Mouse (Mus musculus): ENCODE measurements around the gene Gpank1. TPM values are rescaled to one million over a fixed set of nuclear protein-coding genes. Genes with fewer than 3 reads are reported as not detected.

Gene Gpank1
- polyA plus RNA-seq, 1 experiment from 2014 or later, result 25.2 TPM

DNA sequence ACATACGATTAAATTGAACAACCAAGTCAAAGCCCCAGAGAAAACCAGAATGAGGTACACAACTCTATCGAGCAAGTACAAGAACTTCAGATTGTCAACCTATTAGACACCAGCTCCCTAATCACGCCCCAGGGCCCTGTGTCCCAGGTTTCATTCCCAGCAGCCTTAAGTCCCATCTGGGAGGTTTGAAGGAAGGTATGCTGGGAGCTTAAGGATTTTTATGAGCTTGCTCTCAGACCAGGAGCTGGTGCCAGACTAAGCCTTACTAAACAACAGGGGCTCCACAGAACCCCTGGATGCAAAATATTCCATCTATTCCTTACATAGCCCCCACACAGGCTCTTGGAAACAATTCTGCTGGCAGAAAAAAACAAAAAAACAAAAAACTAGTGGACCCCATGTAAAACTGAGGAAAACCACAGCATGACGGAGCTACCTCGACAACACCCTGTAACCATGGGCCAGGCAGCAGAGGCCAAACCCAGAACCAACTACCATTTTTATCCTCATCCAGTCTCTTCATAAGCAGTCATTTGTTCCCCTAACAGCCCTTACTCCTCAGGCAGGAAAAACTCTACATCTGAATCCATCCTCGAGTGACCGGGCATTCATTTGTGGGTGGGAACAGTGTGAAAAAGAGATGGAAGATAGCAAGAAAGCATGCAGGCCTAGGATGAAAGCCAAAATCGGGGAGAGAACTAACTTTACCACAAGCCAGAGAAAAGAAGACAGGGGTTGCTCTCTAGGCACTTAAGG, 42.2 kb downstream of the Gpank1 start:
- Histone ChIP-seq H3K36me3 (ENCODE audit: control insufficient read depth, insufficient read depth, low read length) (peaks cover 42% of the 10 kb centered on the region), H3K27ac (ENCODE audit: low read depth, low read length) (peak overlapping the region; percentile 81), H3K4me2 (peak overlapping the region; percentile 97), H3K27me3 (replicated peaks; ENCODE audit: control insufficient read depth, insufficient read depth, low read length) (no peaks in the 10 kb centered on the region), H3K4me3 (ENCODE audit: low read depth, low read length) (peak overlapping the region; percentile 99), H3K9me3 (ENCODE audit: control insufficient read depth, low read length) (no peaks in the 10 kb centered on the region), H3K4me1 (replicated peaks; ENCODE audit: control insufficient read depth, insufficient read depth, low read length) (peaks cover 18% of the 10 kb centered on the region), H3K9ac (ENCODE audit: low read depth, low read length) (peak overlapping the region; percentile 99)
- DNase-seq (ENCODE audit: low spot score) (no peak), ATAC-seq (replicated peaks; ENCODE audit: low FRiP score) (no peak)
- WGBS, result 16% methylated on average over 8 of the region's 8 CpGs

DNA sequence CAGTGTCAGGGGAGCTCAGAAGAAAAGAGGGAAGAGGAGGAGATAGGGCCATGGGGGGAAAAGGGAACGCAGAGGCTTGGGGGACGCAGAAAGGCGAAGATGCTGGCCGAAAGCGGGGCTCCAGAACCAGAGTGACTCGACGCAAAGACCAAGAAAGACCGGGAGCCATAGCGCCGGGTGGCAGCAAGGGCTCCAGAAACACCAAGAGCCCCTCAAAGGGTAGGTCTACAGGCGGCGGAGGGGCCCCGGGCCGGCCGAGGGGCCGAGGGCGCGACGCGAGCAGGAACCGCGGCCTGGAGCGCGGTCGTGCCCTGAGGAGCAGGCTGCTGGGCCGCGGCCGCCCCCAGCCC, 42.9 kb downstream of the Gpank1 start:
- Histone ChIP-seq H3K4me3 (ENCODE audit: low read depth, low read length) (peak overlapping the region; percentile 99), H3K9me3 (ENCODE audit: control insufficient read depth, low read length) (no peaks in the 10 kb centered on the region), H3K4me2 (peak overlapping the region; percentile 97), H3K4me1 (replicated peaks; ENCODE audit: control insufficient read depth, insufficient read depth, low read length) (peaks cover 18% of the 10 kb centered on the region), H3K27me3 (replicated peaks; ENCODE audit: control insufficient read depth, insufficient read depth, low read length) (no peaks in the 10 kb centered on the region), H3K9ac (ENCODE audit: low read depth, low read length) (peak overlapping the region; percentile 99), H3K36me3 (ENCODE audit: control insufficient read depth, insufficient read depth, low read length) (peaks cover 35% of the 10 kb centered on the region), H3K27ac (ENCODE audit: low read depth, low read length) (peak overlapping the region; percentile 81)
- DNase-seq (ENCODE audit: low spot score) (no peak), ATAC-seq (replicated peaks; ENCODE audit: low FRiP score) (no peak)
- WGBS, result 0% methylated on average over 24 of the region's 28 CpGs

DNA sequence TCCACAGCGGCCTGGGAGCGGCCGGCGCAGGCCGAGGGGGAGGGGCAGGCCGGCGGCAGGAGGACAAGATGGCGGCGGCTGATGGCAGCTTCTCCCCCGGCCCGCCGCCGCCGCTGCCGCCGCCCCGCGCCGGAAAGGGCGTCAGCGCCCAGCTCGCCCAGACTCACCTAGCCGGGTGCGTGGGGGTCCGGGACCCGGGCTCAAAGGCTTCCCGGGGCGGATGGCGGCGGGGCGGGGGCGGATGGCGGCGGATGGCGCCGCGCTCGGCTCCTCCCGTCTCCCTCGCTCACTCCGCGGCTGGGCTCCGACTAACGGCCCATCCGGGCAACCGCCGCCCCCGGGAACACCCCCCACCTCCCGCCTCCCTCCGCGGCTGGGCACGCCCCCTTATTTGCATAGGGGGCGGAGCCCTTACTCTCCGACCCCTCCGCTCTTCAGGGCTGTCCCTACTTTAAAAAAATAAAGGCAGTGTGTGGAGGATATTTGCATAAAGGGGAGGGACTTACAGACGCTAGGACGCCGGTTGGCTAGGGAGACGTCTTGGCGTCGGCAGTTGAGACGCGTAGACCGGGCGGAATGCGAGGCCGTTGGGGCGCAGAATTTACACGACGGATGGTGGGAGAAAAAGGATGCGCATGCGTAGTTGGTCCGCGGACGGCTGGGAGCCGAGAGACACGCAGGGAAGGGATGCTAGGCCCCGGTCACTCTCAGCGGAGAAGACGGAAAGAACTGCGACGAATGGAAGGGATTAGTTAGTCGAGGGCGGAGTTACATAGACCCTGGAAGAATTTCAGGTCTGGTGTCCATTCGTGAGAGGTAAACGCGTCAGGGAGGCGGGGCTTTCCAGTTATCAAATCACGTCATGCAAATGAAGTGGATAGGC, 43.6 kb downstream of the Gpank1 start, which contains the start of gene Prrc2a:
Gene Prrc2a, minus strand, starts transcription at position 330 of the 883 bp plus-strand sequence.
- H3K36me3 ChIP-seq (ENCODE audit: control insufficient read depth, insufficient read depth, low read length), result peaks cover 29% of the 10 kb centered on the region
- WGBS, result under 1% methylated on average over 69 of the region's 89 CpGs
- H3K4me3 ChIP-seq (ENCODE audit: low read depth, low read length), result peak within 1 kb of the TSS; percentile 99
- no peaks in the 10 kb centered on the region for H3K9me3 ChIP-seq (ENCODE audit: control insufficient read depth, low read length)
- ATAC-seq (replicated peaks; ENCODE audit: low FRiP score) (peak; percentile 97), DNase-seq (ENCODE audit: low spot score) (peak; percentile 94)
- H3K27ac ChIP-seq (ENCODE audit: low read depth, low read length), result peak within 1 kb of the TSS; percentile 81
- H3K9ac ChIP-seq (ENCODE audit: low read depth, low read length), result peak within 1 kb of the TSS; percentile 99
- H3K27me3 ChIP-seq (replicated peaks; ENCODE audit: control insufficient read depth, insufficient read depth, low read length), result no peaks in the 10 kb centered on the region
- peaks cover 18% of the 10 kb centered on the region for H3K4me1 ChIP-seq (replicated peaks; ENCODE audit: control insufficient read depth, insufficient read depth, low read length)
- H3K4me2 ChIP-seq, result peak within 1 kb of the TSS; percentile 97

DNA sequence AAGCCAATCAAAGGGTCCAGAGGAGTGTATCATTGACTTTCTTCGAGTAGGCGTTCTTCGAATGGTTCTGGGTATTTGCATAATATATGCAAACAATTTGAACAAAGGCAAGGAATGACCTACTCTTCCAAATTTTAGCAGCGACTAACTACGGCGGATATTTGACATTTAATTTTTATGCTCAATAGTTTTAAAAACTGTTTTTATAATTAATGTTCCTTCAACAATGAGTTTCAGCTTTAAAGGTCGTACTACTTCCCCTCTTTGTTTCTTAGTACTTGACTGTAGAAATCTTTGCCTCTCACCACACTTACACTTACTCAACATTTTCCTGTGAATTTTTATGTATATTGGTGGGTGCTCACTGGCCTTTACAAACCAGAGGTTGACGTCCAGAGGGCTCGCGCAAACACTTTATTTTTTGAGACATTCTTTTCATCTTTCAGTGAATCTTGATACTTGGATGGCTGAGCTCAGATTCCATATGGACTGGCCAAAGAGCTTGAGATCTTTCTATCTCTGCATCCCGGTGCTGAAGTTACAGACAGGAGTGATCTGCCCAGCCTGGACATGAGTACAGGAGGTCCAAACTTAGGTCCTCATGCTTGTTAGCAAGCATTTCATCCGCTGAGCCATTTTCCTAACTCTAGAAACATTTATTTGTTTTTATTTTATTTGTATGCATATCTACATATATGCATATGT, 44.3 kb downstream of the Gpank1 start:
- peak overlapping the region; percentile 81 for H3K27ac ChIP-seq (ENCODE audit: low read depth, low read length)
- H3K9ac ChIP-seq (ENCODE audit: low read depth, low read length), result no peak overlapping the region
- H3K9me3 ChIP-seq (ENCODE audit: control insufficient read depth, low read length), result no peaks in the 10 kb centered on the region
- H3K27me3 ChIP-seq (replicated peaks; ENCODE audit: control insufficient read depth, insufficient read depth, low read length), result no peaks in the 10 kb centered on the region
- ATAC-seq (replicated peaks; ENCODE audit: low FRiP score), result peak; percentile 81; the same call in 1 of the 2 replicates
- peak overlapping the region; percentile 97 for H3K4me2 ChIP-seq
- H3K4me1 ChIP-seq (replicated peaks; ENCODE audit: control insufficient read depth, insufficient read depth, low read length), result peaks cover 18% of the 10 kb centered on the region
- WGBS, result 30% methylated on average over 12 of the region's 12 CpGs
- DNase-seq (ENCODE audit: low spot score), result no peak
- peak overlapping the region; percentile 99 for H3K4me3 ChIP-seq (ENCODE audit: low read depth, low read length)
- H3K36me3 ChIP-seq (ENCODE audit: control insufficient read depth, insufficient read depth, low read length), result peaks cover 21% of the 10 kb centered on the region

DNA sequence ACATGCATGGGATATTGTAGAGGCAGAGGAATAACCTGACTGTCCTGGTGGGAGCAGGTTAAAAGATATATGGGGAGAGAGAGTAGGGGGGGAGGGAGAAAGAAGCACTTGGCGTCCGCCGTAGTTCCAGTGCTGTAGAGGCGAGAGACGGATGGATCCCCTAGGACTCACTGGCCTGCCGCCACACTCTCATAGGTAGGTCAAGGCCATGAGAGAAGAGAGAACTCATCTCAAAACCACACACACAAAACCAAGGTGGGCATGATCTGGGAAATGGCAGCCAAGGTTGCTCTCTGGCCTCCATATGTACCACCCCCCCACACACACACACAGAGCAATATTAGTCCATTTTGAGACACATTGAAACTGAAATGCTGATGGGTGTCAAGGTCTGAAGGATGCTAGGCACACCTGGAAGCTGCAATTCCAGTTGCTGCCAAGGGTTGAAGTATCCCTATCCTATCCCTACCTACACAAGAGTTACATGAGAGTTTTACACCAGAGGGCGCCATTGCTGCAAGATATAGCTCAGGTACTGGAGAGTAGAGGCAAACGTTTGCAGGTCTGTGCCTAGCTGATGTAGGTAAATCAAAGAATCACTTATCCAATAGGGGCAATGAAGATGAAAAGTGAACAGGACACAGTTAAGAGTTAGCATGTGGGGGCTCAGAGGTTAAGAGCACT, 45.2 kb downstream of the Gpank1 start:
- 70% methylated on average over 8 of the region's 8 CpGs for WGBS
- no peak for ATAC-seq (replicated peaks; ENCODE audit: low FRiP score)
- Histone ChIP-seq H3K4me1 (replicated peaks; ENCODE audit: control insufficient read depth, insufficient read depth, low read length) (peaks cover 18% of the 10 kb centered on the region), H3K4me2 (peak overlapping the region; percentile 97; the same call in 1 of the 2 replicates), H3K27me3 (replicated peaks; ENCODE audit: control insufficient read depth, insufficient read depth, low read length) (no peaks in the 10 kb centered on the region), H3K27ac (ENCODE audit: low read depth, low read length) (no peak overlapping the region), H3K36me3 (ENCODE audit: control insufficient read depth, insufficient read depth, low read length) (peaks cover 13% of the 10 kb centered on the region; the same call in 1 of the 2 replicates), H3K9ac (ENCODE audit: low read depth, low read length) (no peak overlapping the region), H3K4me3 (ENCODE audit: low read depth, low read length) (no peak overlapping the region), H3K9me3 (ENCODE audit: control insufficient read depth, low read length) (no peaks in the 10 kb centered on the region)
- no peak for DNase-seq (ENCODE audit: low spot score)

DNA sequence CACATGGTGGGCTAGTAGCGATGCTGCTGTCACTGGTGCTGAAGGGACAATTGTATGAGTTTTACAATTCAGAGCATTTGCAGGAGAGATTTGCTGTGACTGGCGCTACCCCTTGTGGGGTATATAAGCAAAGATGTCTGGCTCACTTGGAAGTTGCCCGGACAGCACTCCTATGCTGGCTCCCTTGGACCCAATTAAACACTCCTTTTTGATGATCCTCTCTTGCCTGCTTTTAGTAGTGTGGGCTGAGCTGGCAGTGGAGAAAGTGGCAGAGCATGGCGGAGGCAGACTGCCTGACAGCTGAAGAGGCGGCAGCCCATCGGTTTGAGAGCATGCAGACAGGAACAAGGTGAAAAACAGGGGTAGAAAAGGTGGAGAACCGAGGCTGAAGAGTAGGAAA, 46.5 kb downstream of the Gpank1 start:
- no peak overlapping the region for H3K27ac ChIP-seq (ENCODE audit: low read depth, low read length)
- no peak overlapping the region for H3K4me3 ChIP-seq (ENCODE audit: low read depth, low read length)
- WGBS, result 80% methylated on average over 7 of the region's 7 CpGs
- H3K27me3 ChIP-seq (replicated peaks; ENCODE audit: control insufficient read depth, insufficient read depth, low read length), result no peaks in the 10 kb centered on the region
- ATAC-seq (replicated peaks; ENCODE audit: low FRiP score) (no peak), DNase-seq (ENCODE audit: low spot score) (no peak)
- peaks cover 1% of the 10 kb centered on the region; the same call in 1 of the 2 replicates for H3K36me3 ChIP-seq (ENCODE audit: control insufficient read depth, insufficient read depth, low read length)
- H3K4me1 ChIP-seq (replicated peaks; ENCODE audit: control insufficient read depth, insufficient read depth, low read length), result peaks cover 6% of the 10 kb centered on the region
- no peaks in the 10 kb centered on the region for H3K9me3 ChIP-seq (ENCODE audit: control insufficient read depth, low read length)
- no peak overlapping the region for H3K4me2 ChIP-seq
- H3K9ac ChIP-seq (ENCODE audit: low read depth, low read length), result no peak overlapping the region

DNA sequence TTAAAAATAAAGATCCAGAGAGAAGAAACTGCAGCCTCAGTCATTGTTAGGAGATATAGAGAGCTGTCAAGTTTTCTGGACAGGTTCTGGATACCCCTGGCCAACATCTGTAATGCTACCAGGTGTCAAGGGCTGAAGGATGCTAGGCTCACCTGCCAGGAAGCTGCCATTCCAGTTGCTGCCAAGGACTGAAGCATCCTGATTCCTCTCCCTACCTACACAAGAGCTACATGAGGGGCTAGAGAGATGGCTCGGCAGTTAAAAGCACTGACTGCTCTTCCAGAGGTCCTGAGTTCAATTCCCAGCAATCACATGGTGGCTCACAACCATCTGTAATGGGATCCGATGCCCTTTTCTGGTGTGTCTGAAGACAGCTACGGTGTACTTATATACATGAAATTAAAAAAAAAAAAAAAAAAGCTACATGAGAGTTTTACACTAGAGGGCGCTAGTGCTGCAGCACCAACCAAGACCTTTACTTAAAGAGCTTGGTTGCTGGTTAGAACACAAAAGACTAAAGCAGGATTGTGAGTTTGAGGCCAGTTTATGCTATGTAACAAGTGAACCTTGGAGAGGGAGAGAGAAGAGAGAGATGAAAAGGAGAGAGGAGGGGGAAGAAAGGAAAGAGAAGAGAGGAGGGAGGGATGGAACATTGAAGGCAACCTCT, 47.4 kb downstream of the Gpank1 start:
- Histone ChIP-seq H3K27ac (ENCODE audit: low read depth, low read length) (no peak overlapping the region), H3K4me3 (ENCODE audit: low read depth, low read length) (no peak overlapping the region), H3K4me2 (no peak overlapping the region), H3K9ac (ENCODE audit: low read depth, low read length) (no peak overlapping the region), H3K27me3 (replicated peaks; ENCODE audit: control insufficient read depth, insufficient read depth, low read length) (no peaks in the 10 kb centered on the region; the same call in 1 of the 2 replicates), H3K4me1 (replicated peaks; ENCODE audit: control insufficient read depth, insufficient read depth, low read length) (0 out of 2 replicates have a peak, but pooled peaks cover 3% of the 10 kb centered on the region), H3K9me3 (ENCODE audit: control insufficient read depth, low read length) (no peaks in the 10 kb centered on the region), H3K36me3 (ENCODE audit: control insufficient read depth, insufficient read depth, low read length) (no peaks in the 10 kb centered on the region)
- 17% methylated on average over 4 of the region's 4 CpGs for WGBS
- no peak for DNase-seq (ENCODE audit: low spot score)
- ATAC-seq (replicated peaks; ENCODE audit: low FRiP score), result no peak

All from liver, embryonic 11.5 days (tissue).